Mouse (Mus musculus): Measurements from ENCODE around the gene Ttll9. TPM values are rescaled to one million over a fixed set of nuclear protein-coding genes. Genes with fewer than 3 reads are reported as not detected.

Gene Ttll9
- polyA plus RNA-seq, 1 experiment from 2014 or later = 1.1 TPM

- no peak overlapping the region for H3K27ac ChIP-seq (ENCODE audit: low read length)
- no peak overlapping the region for H3K9ac ChIP-seq (ENCODE audit: low read length)
- no peak overlapping the region for H3K4me3 ChIP-seq (ENCODE audit: low read length)
- ATAC-seq (replicated peaks; ENCODE audit: extremely low read depth, insufficient read depth, low FRiP score) = no peak
- H3K36me3 ChIP-seq (ENCODE audit: control insufficient read depth, insufficient read depth) = no peaks in the 10 kb centered on the region
- no peak overlapping the region for H3K4me2 ChIP-seq (ENCODE audit: low read depth, low read length)
- no peaks in the 10 kb centered on the region for H3K9me3 ChIP-seq (replicated peaks; ENCODE audit: control insufficient read depth, low read length)
- peaks cover 86% of the 10 kb centered on the region for H3K27me3 ChIP-seq (ENCODE audit: control insufficient read depth, insufficient read depth, low read length)
- H3K4me1 ChIP-seq (ENCODE audit: control insufficient read depth, insufficient read depth, low read length) = peaks cover 7% of the 10 kb centered on the region
- 79% methylated on average over 5 of the region's 5 CpGs for WGBS
Observed at GRCm38 (mm10) chr2:152948438-152949020, 13.8 kb upstream of the Ttll9 start.

DNA sequence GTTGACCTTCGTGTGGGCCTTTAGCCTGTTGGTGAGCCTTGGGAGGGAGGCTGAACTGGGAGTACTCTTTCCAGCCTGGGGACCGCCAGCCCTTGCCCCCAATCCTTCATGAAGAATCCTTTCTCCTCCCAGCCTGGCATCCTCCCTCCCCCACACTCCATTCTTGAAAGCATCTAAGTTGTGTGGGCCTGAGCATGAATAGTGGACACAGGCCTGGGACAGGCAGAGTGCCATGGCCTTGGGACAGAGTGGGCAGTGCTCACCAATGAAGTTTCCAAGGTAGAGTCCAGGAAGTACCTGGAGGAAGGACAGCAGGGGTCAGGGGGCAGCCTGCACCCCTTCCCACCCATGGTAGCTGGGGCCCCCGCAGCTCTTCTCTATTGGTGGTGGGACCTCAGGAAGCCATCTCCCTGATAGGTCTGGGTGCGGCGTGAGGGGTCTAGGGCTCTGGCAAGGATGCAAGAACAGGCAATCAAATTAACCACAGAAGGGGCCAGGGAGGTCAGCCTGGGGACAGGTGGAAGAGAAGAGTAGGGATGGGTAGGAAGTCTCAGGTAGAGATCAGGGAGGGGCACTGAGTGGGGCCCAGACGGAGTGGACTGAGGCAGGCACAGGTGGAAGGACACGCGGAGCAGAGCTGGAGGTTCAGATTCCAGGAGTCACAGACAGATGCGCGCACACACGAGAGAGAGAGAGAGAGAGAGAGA is 11.8 kb upstream of the Ttll9 start:
- no peak overlapping the region for H3K27ac ChIP-seq (ENCODE audit: low read length)
- no peak for ATAC-seq (replicated peaks; ENCODE audit: extremely low read depth, insufficient read depth, low FRiP score)
- H3K4me3 ChIP-seq (ENCODE audit: low read length) = peak overlapping the region; percentile 75
- no peak overlapping the region for H3K9ac ChIP-seq (ENCODE audit: low read length)
- peaks cover 82% of the 10 kb centered on the region for H3K27me3 ChIP-seq (ENCODE audit: control insufficient read depth, insufficient read depth, low read length)
- H3K9me3 ChIP-seq (replicated peaks; ENCODE audit: control insufficient read depth, low read length) = no peaks in the 10 kb centered on the region
- H3K36me3 ChIP-seq (ENCODE audit: control insufficient read depth, insufficient read depth) = no peaks in the 10 kb centered on the region
- WGBS = 35% methylated on average over 11 of the region's 11 CpGs
- peaks cover 7% of the 10 kb centered on the region for H3K4me1 ChIP-seq (ENCODE audit: control insufficient read depth, insufficient read depth, low read length)
- H3K4me2 ChIP-seq (ENCODE audit: low read depth, low read length) = peak overlapping the region; percentile 100

DNA sequence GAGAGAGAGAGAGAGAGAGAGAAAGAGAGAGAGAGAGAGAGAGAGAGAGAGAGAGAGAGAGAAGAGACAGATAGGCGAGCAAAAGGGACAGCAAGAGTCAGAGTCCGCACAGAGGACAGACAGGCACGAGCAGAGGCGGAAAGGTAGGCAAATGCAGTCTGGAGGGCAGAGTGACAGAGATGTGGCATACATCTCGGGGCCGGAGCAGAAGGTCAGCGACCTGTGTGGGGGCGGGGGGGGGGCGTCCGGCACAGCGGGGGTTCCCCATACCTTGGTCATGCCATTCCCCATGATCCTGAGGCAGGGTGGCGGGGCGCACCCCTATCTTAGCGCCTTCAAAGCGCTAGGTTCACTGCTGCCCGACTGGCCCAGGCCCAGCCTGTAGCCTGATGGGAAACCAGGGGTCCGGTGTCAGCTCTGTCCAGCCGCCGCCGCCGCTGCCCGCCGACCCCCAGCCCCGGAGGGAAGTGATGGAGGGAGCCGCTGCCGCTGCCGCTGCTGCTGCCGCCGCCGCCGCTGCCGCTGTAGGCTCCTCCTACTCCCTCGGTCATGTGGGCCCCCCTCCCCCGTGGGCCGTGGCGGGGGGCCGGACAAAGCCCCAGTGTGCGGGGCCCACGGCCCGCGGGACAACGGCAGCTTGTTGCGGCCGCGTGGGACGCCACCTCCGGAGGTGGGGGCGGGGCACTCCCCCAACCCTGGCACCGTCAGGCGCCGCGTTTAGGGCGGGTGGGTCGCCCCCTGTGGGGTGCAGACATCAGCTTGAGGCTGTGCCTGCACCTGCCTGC is 11.0 kb upstream of the Ttll9 start, which contains the start of gene Dusp15:
Gene Dusp15, minus strand, starts transcription at position 634 of the 785 bp plus-strand sequence.
- Histone ChIP-seq H3K4me3 (ENCODE audit: low read length) (peak within 1 kb of the TSS; percentile 75), H3K36me3 (ENCODE audit: control insufficient read depth, insufficient read depth) (no peaks in the 10 kb centered on the region), H3K27ac (ENCODE audit: low read length) (no peak within 1 kb of the TSS), H3K9ac (ENCODE audit: low read length) (peak within 1 kb of the TSS; percentile 73), H3K4me1 (ENCODE audit: control insufficient read depth, insufficient read depth, low read length) (peaks cover 7% of the 10 kb centered on the region), H3K9me3 (replicated peaks; ENCODE audit: control insufficient read depth, low read length) (no peaks in the 10 kb centered on the region), H3K27me3 (ENCODE audit: control insufficient read depth, insufficient read depth, low read length) (peaks cover 77% of the 10 kb centered on the region), H3K4me2 (ENCODE audit: low read depth, low read length) (peak within 1 kb of the TSS; percentile 100)
- ATAC-seq (replicated peaks; ENCODE audit: extremely low read depth, insufficient read depth, low FRiP score) = no peak
- WGBS = 2% methylated on average over 53 of the region's 54 CpGs

DNA sequence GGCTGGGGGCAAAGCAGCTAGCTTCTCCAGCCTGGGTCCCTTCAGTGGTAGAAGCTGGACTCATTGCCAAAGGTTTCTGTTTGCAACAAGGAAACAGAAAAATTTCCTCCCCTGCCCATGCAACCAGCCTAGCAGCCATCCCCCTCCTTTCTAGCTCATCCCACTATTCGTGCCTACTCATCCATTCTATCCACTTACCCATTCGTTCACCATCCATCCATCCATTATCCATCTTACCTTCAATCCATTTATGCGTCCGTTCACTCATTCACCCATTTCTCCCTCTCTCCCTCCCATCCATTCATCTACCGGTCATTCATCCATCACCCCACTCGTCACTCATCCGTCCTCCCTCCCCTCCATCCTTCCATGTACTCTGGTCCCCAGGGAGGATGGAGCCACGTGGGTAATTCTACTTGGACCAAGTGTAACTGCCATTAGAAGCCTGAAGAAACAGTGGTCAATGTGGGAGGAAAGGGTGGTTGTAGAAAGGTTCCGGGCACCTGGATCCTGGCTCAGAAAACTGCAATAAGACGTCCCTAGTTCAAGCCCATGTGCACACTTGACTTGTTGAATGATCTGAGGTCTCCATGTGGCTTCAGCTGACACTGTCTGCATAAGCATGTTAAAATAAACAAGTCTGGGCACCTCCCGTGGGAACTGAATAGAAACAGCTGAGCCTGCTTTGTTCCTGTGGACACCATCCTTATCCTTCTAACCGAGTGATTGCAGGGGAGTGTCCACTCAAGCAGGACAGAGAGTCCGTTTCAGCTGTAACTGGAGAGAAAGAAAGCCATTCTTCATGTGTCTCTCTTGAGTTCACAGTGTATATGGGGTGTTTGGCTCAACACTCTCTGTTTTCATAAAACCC is 10.2 kb upstream of the Ttll9 start:
- H3K9me3 ChIP-seq (replicated peaks; ENCODE audit: control insufficient read depth, low read length) = no peaks in the 10 kb centered on the region
- peaks cover 71% of the 10 kb centered on the region for H3K27me3 ChIP-seq (ENCODE audit: control insufficient read depth, insufficient read depth, low read length)
- peaks cover 7% of the 10 kb centered on the region for H3K4me1 ChIP-seq (ENCODE audit: control insufficient read depth, insufficient read depth, low read length)
- WGBS = 19% methylated on average over 13 of the region's 13 CpGs
- no peaks in the 10 kb centered on the region for H3K36me3 ChIP-seq (ENCODE audit: control insufficient read depth, insufficient read depth)
- no peak for ATAC-seq (replicated peaks; ENCODE audit: extremely low read depth, insufficient read depth, low FRiP score)
- H3K4me3 ChIP-seq (ENCODE audit: low read length) = peak overlapping the region; percentile 75
- H3K4me2 ChIP-seq (ENCODE audit: low read depth, low read length) = peak overlapping the region; percentile 100
- H3K9ac ChIP-seq (ENCODE audit: low read length) = peak overlapping the region; percentile 73
- H3K27ac ChIP-seq (ENCODE audit: low read length) = no peak overlapping the region

DNA sequence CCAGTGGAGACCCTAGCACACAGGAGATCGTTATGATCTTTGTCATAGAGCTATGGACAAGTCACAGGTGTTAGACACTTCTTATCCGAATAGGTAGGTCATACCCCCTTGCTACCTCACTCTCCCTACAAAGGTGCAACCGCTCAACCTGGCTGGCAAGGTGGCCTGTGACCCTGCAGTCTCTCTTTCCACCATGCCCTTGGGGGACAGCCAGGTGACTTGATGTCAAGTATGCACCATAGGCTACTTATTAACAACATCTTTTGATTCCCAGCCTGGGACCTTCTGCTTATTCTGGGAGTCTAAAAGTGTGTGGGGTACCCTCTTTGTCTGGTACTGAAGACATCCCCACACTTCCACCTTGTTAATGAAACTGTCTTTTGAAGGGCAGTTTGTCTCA is 4.2 kb upstream of the Ttll9 start:
- H3K36me3 ChIP-seq (ENCODE audit: control insufficient read depth, insufficient read depth) = no peaks in the 10 kb centered on the region
- H3K9me3 ChIP-seq (replicated peaks; ENCODE audit: control insufficient read depth, low read length) = no peaks in the 10 kb centered on the region
- no peak overlapping the region for H3K4me3 ChIP-seq (ENCODE audit: low read length)
- no peaks in the 10 kb centered on the region for H3K4me1 ChIP-seq (ENCODE audit: control insufficient read depth, insufficient read depth, low read length)
- no peak for ATAC-seq (replicated peaks; ENCODE audit: extremely low read depth, insufficient read depth, low FRiP score)
- H3K9ac ChIP-seq (ENCODE audit: low read length) = no peak overlapping the region
- 73% methylated on average over 3 of the region's 3 CpGs for WGBS
- H3K27me3 ChIP-seq (ENCODE audit: control insufficient read depth, insufficient read depth, low read length) = peaks cover 24% of the 10 kb centered on the region
- H3K27ac ChIP-seq (ENCODE audit: low read length) = no peak overlapping the region
- H3K4me2 ChIP-seq (ENCODE audit: low read depth, low read length) = no peak overlapping the region

GRCm38 (mm10) chr2:152965555-152965954 is 3.3 kb downstream of the Ttll9 start:
- Histone ChIP-seq H3K27ac (ENCODE audit: low read length) (no peak overlapping the region), H3K9me3 (replicated peaks; ENCODE audit: control insufficient read depth, low read length) (no peaks in the 10 kb centered on the region), H3K4me1 (ENCODE audit: control insufficient read depth, insufficient read depth, low read length) (no peaks in the 10 kb centered on the region), H3K9ac (ENCODE audit: low read length) (no peak overlapping the region), H3K4me3 (ENCODE audit: low read length) (no peak overlapping the region), H3K4me2 (ENCODE audit: low read depth, low read length) (no peak overlapping the region), H3K27me3 (ENCODE audit: control insufficient read depth, insufficient read depth, low read length) (no peaks in the 10 kb centered on the region), H3K36me3 (ENCODE audit: control insufficient read depth, insufficient read depth) (no peaks in the 10 kb centered on the region)
- ATAC-seq (replicated peaks; ENCODE audit: extremely low read depth, insufficient read depth, low FRiP score) = no peak
- WGBS = 68% methylated on average over 4 of the region's 4 CpGs

DNA sequence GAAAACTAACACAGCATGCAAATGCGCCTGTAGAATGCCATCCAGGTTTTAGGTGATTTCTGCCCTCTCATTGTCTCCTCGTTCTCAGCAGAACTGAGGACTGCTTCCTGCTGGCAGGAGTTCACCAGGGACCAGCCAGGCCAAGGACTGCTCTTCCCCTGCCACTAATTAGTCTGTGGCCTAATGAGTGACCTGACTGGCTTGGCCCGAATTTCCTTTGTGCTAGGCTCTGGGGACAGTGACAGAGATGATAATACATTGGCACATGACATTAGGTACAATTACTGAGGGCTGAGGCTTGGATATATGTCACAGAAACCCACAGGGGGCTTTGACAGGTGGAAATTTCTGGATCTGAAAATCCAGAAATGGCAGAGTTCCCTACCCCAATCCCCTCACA is 14.7 kb downstream of the Ttll9 start:
- no peak for ATAC-seq (replicated peaks; ENCODE audit: extremely low read depth, insufficient read depth, low FRiP score)
- H3K9ac ChIP-seq (ENCODE audit: low read length) = no peak overlapping the region
- H3K4me2 ChIP-seq (ENCODE audit: low read depth, low read length) = no peak overlapping the region
- H3K4me1 ChIP-seq (ENCODE audit: control insufficient read depth, insufficient read depth, low read length) = no peaks in the 10 kb centered on the region
- no peak overlapping the region for H3K4me3 ChIP-seq (ENCODE audit: low read length)
- no peak overlapping the region for H3K27ac ChIP-seq (ENCODE audit: low read length)
- no peaks in the 10 kb centered on the region for H3K27me3 ChIP-seq (ENCODE audit: control insufficient read depth, insufficient read depth, low read length)
- no peaks in the 10 kb centered on the region for H3K36me3 ChIP-seq (ENCODE audit: control insufficient read depth, insufficient read depth)
- H3K9me3 ChIP-seq (replicated peaks; ENCODE audit: control insufficient read depth, low read length) = 0 out of 2 replicates have a peak, but pooled peaks cover 2% of the 10 kb centered on the region
- WGBS = 59% methylated on average over 3 of the region's 3 CpGs

GRCm38 (mm10) chr2:152985582-152985981 is 23.3 kb downstream of the Ttll9 start:
- no peak overlapping the region for H3K27ac ChIP-seq (ENCODE audit: low read length)
- WGBS = 53% methylated on average over 1 of the region's 1 CpGs
- no peak for ATAC-seq (replicated peaks; ENCODE audit: extremely low read depth, insufficient read depth, low FRiP score)
- H3K36me3 ChIP-seq (ENCODE audit: control insufficient read depth, insufficient read depth) = no peaks in the 10 kb centered on the region
- no peaks in the 10 kb centered on the region for H3K9me3 ChIP-seq (replicated peaks; ENCODE audit: control insufficient read depth, low read length)
- H3K4me1 ChIP-seq (ENCODE audit: control insufficient read depth, insufficient read depth, low read length) = no peaks in the 10 kb centered on the region
- H3K4me2 ChIP-seq (ENCODE audit: low read depth, low read length) = no peak overlapping the region
- no peak overlapping the region for H3K4me3 ChIP-seq (ENCODE audit: low read length)
- no peaks in the 10 kb centered on the region for H3K27me3 ChIP-seq (ENCODE audit: control insufficient read depth, insufficient read depth, low read length)
- H3K9ac ChIP-seq (ENCODE audit: low read length) = no peak overlapping the region

All from heart, embryonic 16.5 days (tissue).